Mouse (Mus musculus): ENCODE measurements around the gene Gpa33.

The Gpa33 gene

DNA sequence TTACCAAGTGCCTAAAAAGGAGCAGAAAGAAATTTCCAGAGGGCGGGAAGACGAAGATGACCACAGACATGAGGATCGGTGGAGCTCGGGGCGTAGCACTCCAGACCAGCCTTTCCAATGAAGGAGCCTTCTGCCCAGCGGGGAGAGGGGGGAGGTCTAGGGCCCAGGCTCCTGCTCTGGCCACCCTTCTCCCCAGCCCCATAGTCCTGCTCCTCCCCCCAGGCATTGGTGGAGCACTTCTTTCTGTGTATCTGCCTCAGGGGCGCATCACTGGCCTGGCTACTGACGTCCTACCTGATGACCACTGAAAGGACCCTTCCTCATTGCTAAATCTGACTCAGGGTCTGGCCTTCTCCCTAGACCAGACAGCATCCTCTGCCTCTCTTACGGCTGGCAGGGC, 35.1 kb downstream of the Gpa33 start:
- no peak for DNase-seq (ENCODE audit: low read depth)

DNA sequence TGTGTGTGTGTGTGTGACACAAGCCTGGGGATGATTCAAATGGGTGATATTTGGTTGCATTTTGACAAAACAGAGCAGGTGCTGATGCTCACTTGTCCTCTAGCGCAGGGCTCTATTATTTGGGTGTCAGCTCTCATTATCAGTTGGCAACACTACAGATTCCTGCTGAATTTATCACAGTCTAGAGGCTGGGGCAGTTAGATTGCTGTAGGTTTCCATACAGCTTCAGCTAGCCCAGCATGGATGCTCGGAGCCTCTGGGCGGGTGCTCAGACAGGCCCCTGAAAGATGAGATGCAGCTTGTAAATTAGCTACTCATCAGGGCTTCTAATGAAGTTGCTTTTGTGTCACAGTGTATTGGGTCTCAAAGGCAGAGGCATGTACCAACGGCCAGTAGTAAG, 37.4 kb downstream of the Gpa33 start:
- DNase-seq (ENCODE audit: low read depth): no peak

DNA sequence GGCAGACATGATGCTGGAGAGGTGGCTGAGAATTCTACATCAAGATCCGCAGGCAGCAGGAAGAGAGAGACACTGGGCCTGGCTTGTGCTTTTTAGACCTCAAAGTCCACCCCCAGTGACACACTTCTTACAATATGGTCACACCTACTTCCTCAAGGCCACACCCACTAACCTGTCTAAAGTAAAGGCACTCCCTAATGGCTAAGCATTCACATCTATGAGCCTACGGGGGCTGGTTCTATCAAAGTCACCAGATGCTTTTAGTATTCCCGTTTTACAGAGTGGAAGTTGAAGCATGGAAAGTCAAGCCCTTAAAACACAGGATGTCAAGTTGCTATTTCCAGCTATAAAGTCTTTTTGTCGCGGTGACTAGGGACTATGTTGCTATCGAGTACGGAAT, 38.0 kb downstream of the Gpa33 start:
- no peak for DNase-seq (ENCODE audit: low read depth)

- no peak for DNase-seq (ENCODE audit: low read depth)
These were observed 39.7 kb downstream of the Gpa33 start for GRCm38 (mm10) chr1:166169713-166170112.

DNA sequence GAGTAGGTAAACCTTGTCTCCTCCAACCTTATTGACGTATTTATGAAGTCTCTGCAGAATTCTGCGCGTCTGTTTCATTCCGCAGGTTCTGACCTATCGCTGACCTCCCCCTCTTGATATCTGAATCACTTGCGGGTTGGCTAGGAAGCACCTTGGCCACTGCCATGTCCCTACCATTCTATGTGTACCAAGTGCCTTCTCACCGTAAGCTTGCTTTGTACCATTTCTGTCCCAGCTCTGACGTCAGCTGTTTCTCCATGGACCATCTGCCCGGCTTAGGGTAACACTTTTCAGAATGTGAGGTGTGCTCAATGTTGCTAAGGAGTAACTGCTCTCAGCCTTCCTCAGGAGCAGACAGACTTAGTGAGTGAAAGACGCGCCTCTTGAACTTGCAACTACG, 40.8 kb downstream of the Gpa33 start:
- DNase-seq (ENCODE audit: low read depth): no peak

DNA sequence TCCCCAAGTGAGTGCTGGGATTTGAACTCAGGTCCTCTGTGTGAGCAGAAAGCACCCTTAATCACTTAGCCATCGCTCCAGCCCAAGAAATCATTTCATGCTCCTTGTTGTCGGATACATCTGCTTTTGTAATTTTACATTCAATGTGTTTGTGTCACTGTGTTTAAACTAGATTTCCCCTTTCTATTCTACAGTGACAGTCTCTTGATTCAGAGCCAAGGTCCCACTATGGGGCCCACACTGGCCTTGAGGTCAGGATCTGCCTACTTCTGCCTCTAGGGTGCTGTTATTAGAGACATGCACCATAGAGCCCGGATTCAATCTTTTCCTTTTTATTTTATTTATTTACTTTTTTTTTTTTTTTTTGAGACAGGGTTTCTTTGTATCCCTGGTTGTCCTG, 43.0 kb downstream of the Gpa33 start:
- DNase-seq (ENCODE audit: low read depth): no peak

DNA sequence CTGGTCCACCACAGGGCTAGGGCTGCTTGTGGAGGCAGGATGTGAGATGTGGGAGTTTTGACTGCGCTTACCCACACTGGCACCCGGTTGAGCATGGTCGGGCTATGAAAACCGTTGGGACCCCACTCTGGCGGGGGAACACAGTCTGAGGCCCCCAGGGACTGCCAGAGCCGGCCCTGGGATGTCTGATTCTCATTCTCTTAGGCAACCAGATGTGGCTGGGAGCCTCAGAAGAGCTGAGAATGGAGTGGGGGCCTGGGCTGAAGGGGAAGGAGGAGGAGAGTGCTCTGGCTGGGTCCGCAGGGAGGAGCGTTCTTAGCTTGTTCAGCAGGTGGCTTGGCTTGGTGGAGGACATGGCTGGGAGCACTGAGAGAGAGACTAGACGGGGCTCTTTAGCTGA, 43.6 kb downstream of the Gpa33 start:
- no peak for DNase-seq (ENCODE audit: low read depth)

- DNase-seq (ENCODE audit: low read depth): no peak
These were observed 51.5 kb downstream of the Gpa33 start for GRCm38 (mm10) chr1:166181510-166181909.

DNA sequence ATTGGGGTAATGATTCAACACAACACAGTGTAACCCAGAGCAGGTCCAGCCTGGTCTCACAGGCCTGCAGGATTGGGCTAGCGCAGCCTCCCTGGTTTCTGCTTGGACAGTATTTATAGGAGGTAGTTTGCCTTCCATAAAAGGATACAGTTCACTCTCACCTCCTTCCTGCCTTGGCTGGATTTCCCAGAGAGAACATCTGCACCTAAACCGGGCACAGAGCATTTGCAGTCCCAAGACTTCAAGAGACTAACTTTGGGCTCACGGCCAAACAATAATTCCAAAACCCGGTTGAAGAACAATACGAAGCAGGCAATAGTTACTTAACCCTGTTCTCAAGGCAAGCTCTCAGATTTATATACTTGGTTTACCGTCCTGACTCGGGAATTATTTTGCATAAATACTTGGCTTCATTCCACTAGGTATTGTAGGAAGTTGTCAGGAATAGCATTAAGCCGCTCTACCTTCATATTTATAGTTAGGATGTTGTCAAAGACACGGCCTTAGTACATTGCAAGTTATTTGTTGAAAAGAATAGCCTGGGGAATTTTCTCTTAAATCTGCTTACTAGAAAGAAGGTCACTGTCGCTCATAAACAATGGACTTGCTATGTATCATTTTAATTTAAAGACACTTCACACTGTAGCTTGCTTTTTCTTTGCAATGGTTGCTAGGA, 53.1 kb downstream of the Gpa33 start:
- DNase-seq (ENCODE audit: low read depth): no peak

DNA sequence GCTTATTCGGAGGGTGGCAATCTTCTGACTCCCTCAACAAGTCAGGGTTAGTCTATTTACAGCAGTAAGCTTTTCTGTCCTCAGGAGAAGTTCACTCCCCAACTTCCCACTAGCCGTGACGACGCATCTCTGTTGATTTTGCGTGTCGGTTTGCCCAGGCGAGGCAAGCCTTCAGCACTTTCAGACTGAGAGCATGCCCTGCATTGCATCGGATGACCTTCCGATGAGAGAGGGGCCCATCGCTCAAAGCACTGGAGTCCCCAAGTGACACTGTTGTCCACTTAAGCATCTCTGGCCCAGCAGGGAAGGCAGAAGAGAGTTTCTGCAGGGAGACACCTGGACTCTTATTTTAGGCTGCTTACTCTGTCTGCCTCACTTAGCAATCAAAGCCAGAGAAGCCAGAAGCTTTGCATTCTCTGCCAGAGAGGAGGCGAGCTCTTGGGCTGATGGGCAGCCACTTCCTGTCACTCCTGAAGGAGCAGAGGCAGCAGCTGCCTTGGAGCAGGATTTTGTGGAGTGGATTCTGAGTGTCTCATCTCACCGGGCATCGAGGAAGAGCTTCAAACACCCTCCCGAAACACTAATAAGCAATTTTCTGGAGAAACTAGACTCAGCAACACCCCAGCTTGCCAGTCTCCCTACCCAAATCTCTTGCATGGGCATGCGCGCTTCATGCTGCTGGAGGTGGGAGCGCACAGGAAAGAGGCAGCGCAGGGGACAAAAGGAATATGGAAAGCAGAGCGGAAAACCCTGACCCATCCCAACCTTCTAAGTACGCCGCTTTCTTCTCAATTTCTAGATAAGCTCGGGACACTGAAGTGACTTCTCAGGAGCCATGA, 54.6 kb downstream of the Gpa33 start:
- DNase-seq (ENCODE audit: low read depth): no peak

GRCm38 (mm10) chr1:166185357-166185756, 55.3 kb downstream of the Gpa33 start:
- no peak for DNase-seq (ENCODE audit: low read depth)

- DNase-seq (ENCODE audit: low read depth): no peak
These were observed 59.8 kb downstream of the Gpa33 start for GRCm38 (mm10) chr1:166189821-166190220.

- no peak for DNase-seq (ENCODE audit: low read depth)
These were observed 74.1 kb downstream of the Gpa33 start for GRCm38 (mm10) chr1:166204171-166204570.

GRCm38 (mm10) chr1:166205159-166205558, 75.1 kb downstream of the Gpa33 start:
- no peak for DNase-seq (ENCODE audit: low read depth)

- DNase-seq (ENCODE audit: low read depth): no peak
These were observed 79.3 kb downstream of the Gpa33 start for GRCm38 (mm10) chr1:166209371-166209770.

GRCm38 (mm10) chr1:166214181-166214580, 84.1 kb downstream of the Gpa33 start:
- no peak for DNase-seq (ENCODE audit: low read depth)
